Mouse (Mus musculus): ENCODE data around the gene 2410137M14Rik. TPM values are rescaled to one million over a fixed set of nuclear protein-coding genes. Genes with fewer than 3 reads are reported as not detected.
"Not testable (repeated sequence)": the region's sequence is repeated elsewhere in the genome, so short reads cannot be mapped to it uniquely, and the experiment has no call there.

2410137M14Rik gene
- total RNA-seq, 4 experiments from 2014 or later: 0.86 to 1.3 (median 0.89) TPM; not detected in 1

DNA sequence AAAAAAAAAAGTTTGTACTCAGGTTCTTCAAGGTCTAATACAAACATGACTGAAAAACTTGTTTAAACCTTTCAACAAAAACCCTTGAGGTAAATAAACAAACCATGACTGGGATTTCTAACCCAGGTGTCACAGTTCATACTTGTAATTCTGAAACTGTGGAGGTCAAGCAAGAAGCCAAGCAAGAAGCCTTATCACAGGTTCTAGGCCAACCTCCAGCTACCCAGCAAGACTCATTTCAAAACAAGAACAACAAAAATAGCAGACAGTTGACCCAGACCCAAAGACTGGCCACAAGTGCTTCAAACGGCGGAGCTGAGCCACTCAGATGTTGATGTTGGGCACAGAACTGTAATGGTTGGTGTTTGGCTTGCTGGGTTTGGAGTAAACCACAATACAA is 13.5 kb upstream of the 2410137M14Rik start:
- DNase-seq (ENCODE audit: low spot score in 2 of 2): no peak

DNA sequence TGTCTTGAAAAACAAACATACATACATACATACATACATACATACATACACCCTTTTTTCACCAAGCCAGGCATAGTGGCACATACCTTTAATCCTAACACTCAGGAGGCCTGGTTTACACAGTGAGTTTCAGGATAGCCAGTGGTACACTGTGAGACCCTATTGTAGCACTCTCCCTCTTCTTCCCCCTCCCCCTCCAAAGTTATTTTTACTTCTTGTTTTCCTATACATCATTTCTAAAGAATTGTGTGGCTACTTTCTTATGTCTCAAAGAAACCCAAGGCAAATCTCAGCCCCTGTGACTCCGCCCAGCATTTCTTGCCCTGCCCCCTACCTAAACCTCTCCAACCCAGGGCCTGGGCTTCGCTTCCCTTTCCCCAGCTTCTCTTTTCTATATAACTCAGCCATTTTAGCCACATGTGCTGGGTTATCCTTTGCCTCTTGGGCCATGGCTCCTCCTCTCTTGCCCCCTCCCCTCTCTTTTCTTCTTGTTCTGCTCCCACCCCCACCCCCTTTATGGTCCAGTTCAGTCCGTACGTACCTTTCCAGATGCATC is 12.8 kb upstream of the 2410137M14Rik start:
- DNase-seq (ENCODE audit: low spot score in 2 of 2): no peak

DNA sequence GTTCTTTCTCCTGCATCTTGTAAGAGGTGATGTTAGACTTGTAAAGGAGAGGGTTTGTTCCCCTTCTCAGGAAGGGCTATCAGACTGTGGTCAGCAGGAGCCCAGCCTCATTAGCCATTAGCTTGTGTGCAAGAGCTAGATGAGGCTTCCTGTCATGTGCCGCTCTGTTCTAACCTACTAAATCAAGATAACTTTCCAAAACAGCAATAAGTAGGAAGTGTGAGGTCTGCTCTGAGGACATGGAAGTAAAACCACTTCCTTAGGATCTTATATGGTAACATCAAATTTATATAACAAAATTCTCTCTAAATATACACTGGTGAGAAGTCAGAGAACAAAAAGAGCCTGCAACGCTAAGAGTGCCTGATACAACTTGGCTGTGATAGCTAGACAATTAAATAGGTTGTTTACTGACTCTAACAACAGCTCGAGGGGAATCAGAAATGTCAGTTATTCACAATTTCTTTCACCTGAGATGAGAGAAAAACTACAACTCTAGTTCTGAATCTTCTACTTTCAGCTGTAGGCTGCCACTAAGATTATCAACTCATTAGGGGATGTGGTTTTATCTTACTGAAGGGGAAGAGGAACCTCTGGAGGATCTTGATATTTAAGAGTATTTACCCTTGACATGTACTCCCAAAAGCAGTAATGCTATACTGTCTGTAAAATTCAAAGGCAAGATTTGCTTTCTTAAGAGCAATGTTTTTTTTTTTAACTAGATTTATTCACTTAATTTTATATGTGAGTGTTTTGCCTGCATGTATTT is 11.5 kb upstream of the 2410137M14Rik start:
- DNase-seq (ENCODE audit: low spot score in 2 of 2): no peak

DNA sequence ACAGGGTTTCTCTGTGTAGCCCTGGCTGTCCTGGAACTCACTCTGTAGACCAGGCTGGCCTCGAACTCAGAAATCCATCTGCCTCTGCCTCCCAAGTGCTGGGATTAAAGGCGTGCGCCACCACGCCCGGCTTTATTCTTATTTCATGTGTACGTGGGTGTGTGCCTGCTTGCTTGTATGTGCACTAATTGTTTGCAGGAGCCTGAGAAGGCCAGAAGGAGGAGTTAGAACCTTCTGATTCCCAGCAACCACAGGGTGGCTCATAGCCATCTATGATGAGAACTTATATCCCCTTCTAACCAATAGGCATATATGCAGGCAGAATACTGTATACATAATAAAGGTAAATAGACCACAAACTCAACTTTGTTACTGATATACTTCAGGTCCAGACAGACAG is 9.6 kb upstream of the 2410137M14Rik start:
- not testable (repeated sequence) for DNase-seq (ENCODE audit: low spot score in 2 of 2)

DNA sequence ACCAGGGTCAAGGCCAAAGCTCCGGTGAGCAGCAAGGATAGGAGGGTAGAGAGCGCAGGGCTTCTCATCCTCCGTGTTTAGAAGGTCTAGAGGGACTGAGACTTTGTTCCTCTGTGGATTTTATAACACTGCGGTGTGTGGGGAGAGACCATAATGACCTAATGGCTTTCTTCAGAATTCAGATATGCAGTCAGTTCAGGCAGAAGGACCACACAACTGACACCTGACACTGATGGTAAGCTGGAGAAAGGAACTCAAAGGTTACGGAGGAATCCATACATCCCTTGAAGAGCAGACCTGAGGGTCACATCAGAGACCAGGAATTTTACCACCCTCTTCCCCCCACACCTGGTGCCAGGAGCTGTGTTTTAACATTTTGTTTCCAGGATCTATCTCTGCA is 8.4 kb upstream of the 2410137M14Rik start, which contains the start of gene H2-M5:
H2-M5 (minus strand) TSS at position 101 of the 400 bp plus-strand sequence.
- DNase-seq (ENCODE audit: low spot score in 2 of 2): no peak

DNA sequence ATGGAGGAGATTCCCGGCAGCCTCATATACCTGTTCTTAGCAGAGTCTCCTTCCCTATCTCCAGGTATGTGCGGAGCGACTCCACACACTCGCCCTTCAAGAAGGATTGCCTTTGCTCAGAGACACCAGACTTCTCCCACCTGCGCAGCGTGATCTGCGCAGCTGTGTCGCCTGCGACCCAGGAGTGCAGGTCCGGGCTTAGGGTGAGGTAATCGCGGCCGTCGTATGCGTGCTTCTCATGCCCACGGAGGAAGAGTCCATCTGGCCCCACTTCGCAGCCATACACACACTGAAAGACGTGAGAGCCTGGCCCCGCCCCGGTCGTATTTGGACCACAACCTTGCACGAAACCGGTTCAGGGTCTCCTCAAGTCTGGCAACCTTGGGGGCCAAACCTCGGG is 7.4 kb upstream of the 2410137M14Rik start:
- no peak for DNase-seq (ENCODE audit: low spot score in 2 of 2)

DNA sequence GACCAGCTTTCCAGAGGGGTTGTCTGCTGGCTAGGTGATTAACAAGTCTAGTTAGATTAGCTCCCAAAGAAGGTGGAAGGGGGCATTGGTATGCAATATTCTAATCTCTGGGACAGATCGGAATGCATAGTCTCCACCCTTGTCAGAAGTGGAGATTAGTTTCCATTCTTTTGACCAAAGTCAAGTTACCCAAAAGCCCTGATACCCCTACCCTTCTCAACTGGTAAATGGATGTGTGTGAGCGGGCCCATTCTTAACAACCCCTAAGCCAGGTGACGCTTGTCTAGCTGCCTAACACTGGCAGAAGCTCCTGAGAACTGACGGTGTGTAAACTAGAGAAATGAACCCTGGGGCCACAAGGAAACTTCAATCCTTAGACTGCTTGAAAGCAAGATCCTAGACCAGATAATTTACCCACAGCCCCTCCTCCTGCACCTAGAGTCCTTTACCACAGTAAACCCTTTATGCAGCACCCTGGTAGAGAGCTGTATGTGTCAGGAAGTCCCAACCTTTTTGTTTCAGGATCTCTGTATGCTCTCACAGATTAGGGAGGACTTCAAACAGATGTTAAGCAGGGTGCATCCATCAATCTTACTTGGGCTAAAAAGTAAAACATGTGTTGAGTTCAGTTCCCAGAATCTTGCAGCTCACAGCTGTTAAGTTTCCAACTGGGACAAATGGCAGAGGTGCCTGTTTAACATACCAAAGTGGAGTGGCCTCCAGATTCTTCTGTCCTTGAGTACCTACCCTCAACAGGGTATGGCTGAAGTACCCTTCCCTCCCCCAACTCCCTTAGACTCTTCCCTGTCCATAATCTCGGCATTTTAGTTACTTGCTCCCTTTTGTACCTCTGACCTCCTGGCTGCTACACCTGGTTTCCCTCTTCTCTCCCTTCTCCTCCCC is 1.5 kb upstream of the 2410137M14Rik start:
- DNase-seq (ENCODE audit: low spot score in 2 of 2): no peak

DNA sequence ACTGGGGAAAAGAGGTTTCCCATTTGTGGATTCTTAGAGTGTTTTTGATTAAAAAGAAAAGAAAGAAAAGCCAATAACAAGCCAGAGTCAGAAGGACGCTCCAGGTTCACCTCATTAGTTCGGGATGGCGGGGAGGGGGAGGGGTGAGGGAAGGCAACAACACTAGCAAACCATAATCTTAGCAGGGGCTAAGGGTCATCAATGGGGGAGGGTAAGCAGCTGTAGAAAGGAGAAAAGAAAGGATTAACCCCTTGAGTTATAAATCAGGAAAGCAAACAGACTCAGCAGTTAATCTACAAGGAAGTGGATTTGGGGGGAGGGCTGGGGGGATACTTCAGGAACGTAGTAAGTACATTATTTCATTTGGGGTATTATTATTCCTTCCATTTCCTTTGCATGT is 808 bp upstream of the 2410137M14Rik start:
- DNase-seq (ENCODE audit: low spot score in 2 of 2): no peak

DNA sequence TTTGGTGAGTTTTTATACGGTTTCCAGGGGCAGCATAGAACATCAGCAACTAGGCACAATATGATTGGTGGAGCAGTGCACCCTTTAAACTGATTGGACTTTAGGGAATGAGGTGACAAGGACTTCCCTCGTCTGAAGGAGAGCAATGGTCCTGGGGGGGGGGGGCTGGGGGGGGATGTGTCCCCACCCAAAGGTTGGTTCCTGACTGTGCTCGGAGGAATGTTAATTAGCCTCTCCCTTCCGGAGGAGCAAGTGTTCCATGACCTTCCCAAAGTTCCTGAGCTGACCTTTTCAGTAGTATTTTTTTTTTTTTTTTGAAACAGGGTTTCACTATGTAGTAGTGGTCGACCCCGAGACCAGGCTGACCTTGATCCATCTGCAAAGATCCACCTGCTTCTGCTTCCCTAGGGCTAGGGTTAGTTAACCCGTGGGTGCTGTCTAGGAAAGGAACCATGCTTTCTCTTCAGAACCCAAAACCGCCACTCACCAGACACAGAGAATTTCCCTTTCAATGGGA is 7.7 kb downstream of the 2410137M14Rik start:
- DNase-seq (ENCODE audit: low spot score in 2 of 2): no peak

DNA sequence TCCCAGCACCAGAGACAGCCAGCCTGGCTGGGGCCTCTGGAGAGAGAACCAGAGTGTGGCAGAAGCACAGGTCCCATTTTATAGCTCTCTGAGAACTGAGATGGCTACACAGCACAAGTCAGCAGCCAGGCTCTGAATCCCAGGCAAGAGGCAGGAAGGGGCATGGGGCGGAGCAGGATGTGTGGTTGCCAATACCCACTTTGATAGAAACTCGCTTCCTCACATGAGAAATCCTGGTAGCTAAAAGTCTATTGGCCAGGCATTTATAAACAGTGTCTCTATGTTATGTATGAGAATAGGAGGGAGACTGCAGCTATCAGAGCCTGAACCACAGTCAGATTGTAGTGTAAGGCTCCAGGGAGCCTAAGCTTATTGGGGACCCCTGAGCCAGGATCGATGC is 8.2 kb downstream of the 2410137M14Rik start:
- DNase-seq (ENCODE audit: low spot score in 2 of 2): no peak

DNA sequence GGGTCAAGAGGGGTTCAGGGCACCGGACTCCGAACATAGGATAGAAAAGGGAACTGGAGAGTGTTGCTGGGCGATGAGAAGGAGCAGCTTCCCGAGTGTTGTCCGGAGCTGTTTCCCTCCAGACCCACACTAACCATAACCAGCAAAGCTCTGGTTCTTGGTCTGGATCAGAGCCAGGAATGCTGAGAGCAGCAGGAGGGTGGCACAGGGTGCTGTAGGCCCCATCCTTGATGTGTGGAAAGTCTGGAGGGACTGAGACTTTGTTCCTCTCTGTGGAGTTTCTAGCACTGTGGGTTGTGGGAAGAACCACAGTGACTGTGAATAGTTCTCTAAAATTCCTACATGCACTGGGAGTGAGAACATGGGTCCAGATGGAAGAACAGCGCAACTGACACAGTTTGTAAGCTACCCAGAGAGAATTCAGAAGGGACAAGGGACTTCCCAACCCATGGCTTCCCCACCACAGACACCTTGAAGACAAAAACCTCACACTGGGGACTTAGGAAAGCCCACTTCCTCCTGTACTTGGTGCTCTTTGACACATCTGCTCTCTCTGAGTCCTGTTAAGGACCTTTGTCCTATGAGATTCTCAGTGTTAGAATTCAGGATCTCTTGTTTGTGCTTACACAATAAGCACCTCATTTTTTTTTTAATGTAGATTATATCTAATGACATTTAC is 9.7 kb downstream of the 2410137M14Rik start:
- DNase-seq (ENCODE audit: low spot score in 2 of 2): no peak

DNA sequence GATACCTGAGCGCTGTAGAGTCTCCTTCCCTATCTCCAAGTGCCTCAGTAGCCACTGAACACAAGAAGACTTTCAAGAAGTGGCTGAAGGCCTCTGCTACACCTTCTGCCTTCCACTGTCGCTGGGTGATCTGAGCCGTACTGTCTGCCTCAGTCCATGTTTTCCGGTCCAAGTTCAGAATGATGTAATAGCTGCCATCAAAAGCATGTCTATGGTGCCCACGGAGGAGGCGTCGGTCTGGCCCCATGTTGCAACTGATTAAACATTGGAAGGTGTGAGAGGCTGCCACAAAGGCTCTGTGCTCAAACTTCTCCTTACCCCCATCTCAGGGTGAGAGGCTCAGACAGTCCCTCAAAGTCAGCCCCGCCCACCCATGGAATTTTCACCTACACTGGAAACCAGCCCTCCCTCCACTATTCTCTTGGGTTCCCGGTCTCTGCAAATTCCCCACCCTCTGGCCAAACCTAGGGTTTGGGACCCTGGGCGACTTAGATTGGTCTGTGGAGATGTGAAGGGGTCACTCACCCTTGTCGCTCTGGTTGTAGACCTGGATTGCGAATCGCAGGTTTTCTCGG is 10.6 kb downstream of the 2410137M14Rik start:
- DNase-seq (ENCODE audit: low spot score in 2 of 2): no peak

DNA sequence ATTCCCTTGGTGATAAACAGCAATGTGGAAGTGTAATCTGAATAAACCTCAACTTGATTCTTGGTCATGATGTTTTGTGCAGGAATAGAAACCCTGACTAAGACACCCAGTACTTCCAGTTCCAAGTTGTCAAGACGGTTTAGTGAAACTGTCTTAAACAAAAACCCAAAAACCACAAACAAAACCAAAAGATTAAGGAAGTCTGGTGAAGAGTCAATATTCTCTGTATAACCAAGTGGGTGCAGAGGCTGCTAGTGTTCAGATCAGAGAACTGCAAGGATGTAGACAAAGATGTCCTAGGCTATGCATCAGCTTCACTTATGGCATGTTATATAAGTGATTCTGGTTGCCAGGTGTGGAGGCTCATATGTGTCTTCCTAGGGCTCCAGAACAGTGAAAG is 14.2 kb downstream of the 2410137M14Rik start:
- no peak for DNase-seq (ENCODE audit: low spot score in 2 of 2)

DNA sequence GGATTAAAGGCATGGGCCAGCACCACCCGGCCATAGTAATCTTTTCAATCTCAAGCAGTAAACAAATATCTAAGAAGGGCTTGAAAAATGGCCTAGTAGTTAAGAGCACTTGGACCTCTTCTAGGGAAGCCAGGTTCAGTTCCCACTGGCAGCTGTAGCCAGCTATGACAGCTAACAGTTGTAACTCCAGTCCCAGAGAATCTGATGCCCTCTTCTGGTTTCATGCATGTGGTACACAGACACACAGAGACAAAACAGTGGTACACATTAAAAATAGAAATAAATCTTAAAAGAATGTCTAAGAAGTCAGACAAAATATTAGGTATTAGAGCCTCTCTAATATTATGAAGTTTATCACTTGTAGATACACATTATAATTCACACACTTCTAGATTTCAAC is 19.9 kb downstream of the 2410137M14Rik start:
- DNase-seq (ENCODE audit: low spot score in 2 of 2): no peak

DNA sequence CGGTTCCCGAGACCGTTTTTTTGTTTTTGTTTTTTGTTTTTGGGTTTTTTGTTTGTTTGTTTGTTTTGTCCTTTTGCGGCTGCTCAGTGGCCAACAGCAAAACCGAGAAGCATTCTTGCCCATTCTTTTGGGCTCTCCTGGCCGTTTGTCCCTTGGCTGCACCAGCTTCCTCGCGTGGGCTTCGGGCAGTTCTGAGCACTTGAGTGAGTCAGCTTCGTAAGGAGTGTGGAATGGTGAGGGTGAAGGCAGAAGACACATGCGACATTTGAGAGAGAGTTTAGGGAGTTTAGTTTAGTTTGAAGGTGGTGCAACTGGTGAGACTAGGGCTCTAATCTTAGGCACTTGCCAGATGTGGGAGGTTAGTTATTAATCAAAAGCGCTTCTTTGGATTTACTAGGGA is 22.2 kb downstream of the 2410137M14Rik start:
- no peak for DNase-seq (ENCODE audit: low spot score in 2 of 2)

DNA sequence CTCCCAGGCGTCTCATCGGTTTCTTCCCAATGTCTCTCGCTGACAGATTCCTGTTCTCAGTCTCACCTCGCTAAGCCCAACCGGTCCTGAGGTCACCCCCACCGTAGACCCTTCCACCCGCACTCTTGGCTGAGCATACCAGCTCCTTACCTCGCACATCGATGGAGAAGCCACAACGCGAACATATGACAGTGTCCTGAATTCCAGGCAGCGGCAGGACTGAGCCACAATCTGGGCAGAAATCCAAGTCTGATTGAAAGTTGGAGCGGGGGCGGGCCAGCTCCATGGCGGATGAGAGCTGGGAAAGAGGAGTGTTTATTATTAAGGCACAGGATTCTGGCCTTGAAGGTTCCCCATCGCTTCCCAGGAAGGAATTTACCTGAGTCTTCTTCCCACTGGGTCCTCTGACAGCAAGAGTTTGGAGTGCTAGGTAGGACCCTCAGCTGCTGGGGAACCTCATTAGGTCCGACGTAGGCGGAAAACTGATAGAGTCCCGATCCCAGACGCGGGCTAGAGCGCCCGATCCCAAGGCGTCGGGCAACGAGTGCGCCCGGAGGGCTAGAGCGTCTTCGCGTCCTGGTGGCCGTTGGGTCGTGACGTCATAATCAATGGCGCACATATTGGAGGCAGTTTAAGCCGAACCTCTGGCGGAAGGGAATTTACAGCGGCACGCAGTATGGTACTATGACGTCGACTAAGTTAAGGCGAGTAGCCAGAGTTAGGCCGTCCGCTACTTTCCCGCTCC is 22.9 kb downstream of the 2410137M14Rik start, which contains the start of the genes Znrd1 and Znrd1as:
Znrd1 (minus strand) TSS at position 561 of the 745 bp plus-strand sequence.
Znrd1as (plus strand) TSS at position 594 of the 745 bp plus-strand sequence.
- DNase-seq (ENCODE audit: low spot score in 2 of 2): peak; percentile 91 to 96

DNA sequence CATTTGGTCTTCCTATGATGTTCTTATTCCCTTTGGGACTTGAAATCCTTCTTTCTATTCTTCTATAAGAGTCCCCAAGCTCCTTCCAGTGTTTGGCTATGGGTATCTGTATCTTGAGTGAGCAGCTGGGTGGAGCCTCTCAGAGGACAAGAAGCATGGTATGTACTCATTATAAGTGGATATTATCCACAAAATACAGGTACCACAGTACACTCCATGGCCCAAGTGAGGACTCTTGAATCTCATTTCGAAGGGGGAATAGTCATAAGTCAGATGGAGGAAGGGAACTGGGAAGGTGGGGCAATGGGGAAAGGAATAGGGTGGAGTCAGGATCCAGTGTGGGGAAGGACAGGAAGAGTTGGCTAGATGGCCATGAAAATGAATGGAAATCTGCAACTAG is 28.0 kb downstream of the 2410137M14Rik start:
- DNase-seq (ENCODE audit: low spot score in 2 of 2): no peak

DNA sequence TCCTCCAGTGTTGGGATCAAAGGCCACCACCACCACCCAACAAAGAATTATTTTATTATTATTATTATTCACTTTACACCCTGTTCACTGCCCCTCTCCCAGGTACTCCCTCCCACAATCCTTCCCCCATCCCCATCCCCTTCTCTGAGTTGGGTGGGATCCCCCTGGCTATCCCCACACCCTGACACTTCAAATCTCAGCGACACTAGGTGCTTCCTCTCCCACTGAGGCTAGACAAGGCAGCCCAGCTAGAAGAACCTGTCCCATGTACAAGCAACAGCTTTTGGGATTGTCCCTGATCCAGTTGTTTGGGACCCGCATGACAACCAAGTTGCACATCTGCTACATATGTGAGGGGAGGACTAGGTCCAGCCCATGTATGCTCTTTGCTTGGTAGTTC is 28.4 kb downstream of the 2410137M14Rik start:
- DNase-seq (ENCODE audit: low spot score in 2 of 2): no peak

DNA sequence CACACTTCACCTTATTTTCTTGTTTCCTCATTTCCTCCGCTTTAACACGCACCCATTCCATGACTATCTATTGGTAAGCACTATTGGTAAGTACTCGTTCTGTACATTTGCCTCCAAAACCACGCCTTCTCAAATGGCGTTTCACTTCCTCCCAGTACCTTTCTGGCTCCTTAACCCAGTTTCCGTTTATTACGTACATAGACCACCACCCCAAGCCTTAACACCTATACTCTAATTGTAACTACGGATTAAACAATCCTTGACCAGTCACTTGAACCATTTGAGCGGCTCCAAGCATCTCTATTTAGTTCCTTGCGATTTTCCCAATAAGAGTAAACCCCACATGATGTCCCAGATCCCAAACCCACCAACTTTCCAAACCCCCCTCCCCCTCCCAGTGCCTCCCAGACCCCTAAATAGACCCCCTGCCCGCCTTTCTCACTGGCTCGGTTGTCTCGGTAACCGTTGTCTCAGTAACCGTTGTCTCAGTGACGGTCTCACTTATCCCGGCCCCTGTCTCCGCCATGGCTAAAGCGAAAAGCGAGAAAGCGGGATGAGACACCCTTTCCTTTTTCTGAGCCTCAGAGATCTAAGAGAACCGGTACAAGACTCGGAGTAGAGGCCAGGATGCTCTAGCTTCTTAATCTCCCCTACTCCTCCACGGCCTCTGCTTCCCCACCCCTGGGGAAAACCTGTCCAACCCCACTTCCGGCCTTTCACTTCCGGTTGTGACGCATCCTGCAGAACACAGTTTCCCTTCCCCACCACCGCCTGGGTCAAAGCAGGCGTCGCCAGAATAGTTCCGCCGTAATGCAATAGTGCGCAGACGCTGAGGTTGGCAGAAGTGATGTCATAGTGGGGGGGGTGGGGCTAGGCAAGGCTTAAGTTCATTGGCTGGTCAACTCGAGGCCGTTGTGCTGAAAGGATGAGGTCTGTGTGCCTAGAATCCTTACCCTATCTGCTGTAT is 29.8 kb downstream of the 2410137M14Rik start, which contains the start of gene Ppp1r11:
Ppp1r11 (minus strand) TSS at position 761 of the 967 bp plus-strand sequence.
- DNase-seq (ENCODE audit: low spot score in 2 of 2): peak; percentile 87 to 96

Measured in left cerebral cortex, adult 8-10 months (tissue).